Mouse (Mus musculus): Measurements from ENCODE around the gene Atf6.

DNA sequence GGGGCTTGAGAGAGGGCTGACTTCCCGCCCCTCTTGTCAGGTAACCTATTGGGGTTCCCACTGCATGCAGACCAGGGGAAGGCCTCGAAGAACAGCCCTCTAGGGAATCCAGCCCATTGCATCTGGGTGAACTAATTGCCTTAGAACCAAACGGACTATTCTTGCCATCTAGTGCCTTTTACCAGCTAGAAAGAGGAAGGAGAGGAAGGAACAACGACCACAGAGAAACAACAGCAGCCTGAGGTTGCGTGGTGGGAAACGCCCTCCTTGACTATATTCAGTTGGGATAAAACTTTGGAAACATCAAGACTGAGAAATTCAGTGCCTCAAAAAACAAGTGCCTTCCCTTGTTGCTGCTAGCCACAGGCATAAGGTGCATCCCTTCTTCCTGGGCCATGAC, 183.7 kb downstream of the Atf6 start:
- TF ChIP-seq CTCF (IDR thresholded peaks at IDR 0.05; ENCODE audit: low read depth, low read length) = no peak
- TF ChIP-seq POLR2A (IDR thresholded peaks at IDR 0.05; ENCODE audit: extremely low read depth, insufficient read depth, low read length) = no peak

Measured in liver, adult 2 months (tissue).